Mouse (Mus musculus): ENCODE data around the gene Nfatc2.

Nfatc2 gene

DNA sequence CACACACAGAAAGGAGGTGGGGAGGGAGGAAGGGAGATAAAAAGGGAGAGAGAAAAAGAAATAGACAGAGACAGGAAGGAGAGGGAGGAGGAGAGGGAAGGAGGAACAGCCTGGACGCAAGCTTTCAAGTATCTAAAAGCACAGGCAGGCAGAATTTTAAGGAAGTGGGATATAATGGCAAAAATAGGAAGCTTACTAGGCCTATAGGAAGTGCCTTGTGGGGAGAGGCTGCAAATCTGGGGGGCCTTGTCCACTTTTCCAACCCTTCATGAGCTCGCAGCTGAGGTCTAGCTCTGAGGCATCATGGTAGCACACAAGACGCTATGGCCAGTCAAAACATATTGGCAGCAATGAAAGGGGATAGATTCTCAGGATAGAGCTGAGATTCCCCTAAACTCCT, 22.3 kb downstream of the Nfatc2 start:
- in situ Hi-C loops (cut with MboI), result no loop called here

DNA sequence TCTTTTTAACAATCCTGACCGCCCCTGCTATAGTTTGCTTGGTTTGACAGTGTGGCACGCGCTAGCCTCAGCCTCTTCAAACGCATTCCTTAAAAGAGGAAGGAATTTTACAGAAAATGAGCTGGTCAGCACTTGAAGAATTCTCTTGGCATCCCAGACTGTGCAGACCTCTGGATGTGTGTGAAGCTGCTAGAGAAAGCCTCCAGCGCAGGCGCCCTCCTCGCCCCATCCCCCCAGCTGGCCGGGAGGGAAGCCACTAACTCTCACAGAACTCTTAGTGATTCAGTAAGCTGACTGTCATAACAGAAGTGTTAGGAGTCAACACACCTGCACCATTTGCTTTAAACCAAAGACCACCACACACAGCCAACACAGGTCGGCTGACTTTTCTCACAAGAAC, 23.3 kb downstream of the Nfatc2 start:
- in situ Hi-C loops (cut with MboI), result no loop called here

DNA sequence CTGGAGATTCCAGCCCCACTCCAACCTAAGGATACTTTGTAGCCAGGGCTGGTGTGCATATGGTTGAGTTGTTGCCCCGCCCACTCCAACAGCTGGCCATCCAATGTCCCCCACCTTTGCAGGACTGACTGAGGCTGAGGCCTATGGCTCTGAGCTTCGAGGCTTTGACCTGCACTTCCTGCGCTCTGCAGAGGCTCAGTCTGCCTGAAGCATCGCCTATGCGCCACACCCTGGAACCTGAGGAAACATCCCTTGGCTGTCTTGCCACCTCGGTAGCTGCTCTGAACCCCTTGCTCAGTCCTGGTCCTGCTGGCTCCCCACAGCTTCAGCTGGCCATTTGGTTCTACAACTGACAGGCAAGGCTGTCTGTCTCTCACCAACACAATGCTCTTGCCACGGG, 24.1 kb downstream of the Nfatc2 start:
- in situ Hi-C loops (cut with MboI), result no loop called here

DNA sequence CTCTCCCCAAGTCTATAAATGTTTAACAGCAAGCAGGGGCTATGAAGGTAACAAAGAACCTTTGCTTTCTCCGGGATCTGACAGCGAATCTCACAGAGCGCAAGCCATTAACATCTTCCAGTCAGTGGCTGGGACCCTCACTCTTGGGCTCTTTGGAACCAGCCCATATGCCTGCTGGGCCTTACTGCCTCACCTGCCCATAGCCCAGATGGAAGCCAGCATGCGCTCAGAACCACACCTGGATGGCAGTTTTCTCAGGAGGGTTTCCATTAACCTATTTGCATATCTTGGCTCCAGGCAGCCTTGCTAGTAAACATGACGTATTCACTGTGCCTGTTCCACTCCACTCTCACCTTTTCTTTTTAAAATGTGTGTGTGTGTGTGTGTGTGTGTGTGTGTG, 25.6 kb downstream of the Nfatc2 start:
- in situ Hi-C loops (cut with MboI), result no loop called here

DNA sequence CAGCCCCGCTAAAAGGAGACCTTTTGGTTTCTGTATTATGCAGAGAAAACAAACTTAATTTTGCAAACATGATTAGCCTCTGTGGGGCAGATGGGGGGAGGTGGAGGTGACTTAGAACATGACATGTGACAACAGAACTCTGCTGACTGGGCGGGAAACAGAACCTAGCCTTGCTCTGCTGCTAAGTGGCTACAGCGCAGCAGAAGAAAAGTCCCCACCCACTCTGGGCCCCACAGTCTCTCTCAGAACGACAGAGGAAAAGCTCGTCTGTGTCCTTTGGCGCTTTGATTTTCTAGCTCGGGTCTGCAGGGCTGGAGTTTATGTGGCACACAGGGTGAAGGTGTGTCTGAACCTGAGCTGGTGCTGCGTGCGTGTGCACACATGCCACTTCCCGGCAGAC, 26.5 kb downstream of the Nfatc2 start:
- in situ Hi-C loops (cut with MboI), result no loop called here

DNA sequence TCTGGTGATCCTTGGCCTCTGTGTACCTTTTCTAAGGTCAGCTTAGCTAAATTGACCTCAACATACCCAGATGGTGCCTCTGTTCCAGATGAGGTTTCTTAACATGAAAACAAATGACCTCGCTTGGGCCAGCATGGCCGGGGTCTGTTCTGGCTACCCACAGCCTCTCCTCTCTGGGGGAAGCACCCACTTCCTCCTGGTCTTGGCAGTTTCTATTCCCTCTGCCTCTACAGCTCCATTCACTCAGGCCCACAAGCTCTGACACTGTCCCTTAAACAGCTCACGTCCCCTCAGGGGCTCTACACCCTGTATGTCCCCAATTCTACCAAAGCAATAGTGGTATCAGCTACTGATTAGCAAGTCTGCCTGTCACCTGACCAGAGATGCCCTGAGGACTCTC, 27.6 kb downstream of the Nfatc2 start:
- in situ Hi-C loops (cut with MboI), result no loop called here

DNA sequence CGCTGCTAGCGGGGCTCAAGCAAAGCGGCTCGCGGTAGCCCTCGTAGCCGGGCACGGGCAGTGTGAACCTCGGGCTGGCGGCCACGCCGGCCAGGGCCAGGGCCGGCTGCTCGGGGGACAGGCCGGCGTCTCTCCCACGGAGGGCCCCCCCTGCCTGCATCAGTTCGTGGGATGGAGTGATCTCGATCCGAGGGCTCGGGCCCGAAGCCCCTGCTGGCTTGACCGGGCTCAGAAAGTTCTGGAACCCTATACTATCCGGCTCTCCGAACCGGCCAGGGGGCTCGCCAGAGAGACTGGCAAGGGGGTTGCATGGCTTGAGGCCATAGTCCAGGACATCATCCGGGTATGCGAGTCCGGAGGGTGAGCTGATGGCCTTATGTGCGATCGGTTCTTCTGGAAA, 30.2 kb downstream of the Nfatc2 start:
- in situ Hi-C loops (cut with MboI), result no loop called here

DNA sequence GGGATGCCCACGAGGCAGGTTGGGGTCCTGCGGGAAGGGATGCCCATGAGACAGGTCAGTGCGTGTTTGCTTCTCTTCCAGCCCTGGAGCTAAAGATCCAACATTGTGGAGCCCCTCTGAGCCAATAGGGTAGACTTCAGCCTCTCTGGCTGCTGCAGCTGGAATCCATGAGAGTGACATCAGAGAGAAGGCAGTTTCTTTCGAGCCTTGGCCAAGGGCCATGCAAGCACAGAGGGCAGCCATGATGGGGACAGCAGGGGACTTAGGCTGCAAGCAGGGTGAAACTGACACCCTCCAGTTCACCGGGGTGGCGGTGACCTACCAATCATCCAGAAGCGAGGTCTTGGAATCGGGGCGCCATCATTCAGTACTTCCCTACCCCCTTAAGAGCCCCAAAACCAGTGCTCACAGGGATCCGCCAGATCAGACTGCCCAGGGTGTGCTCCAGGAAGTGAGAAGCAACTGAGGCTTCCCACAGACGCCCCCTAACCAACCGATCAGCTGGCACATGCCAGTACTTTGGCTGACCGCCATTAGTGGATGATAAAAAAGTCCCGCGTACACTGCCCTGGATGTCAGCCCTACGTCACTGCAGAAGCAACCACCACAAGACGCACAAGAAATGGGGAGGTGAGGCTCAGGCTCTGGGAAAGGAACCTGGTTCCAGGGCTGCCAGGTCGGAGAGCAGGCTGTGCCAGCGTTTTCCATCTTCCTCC, 35.8 kb downstream of the Nfatc2 start:
- in situ Hi-C loops (cut with MboI), result no loop called here

DNA sequence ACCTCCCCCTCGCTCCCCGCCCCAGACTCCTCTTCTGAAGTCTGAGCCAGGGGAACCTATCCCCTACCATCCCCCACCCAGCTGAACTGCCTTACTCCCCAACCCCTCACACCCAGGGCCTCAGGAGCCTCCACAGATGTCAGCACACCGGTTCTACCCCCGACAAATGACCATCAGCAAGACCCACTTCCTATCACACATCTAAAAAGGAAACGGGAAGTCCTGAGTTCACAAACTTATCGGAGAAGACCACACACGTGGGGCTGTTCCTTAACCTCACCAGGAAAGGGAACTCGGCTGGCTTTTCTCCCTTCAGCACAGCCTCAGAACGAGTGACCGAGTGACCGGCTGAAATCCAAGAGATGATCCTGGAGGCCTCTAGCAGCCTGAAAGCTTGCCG, 38.3 kb downstream of the Nfatc2 start:
- in situ Hi-C loops (cut with MboI), result no loop called here

DNA sequence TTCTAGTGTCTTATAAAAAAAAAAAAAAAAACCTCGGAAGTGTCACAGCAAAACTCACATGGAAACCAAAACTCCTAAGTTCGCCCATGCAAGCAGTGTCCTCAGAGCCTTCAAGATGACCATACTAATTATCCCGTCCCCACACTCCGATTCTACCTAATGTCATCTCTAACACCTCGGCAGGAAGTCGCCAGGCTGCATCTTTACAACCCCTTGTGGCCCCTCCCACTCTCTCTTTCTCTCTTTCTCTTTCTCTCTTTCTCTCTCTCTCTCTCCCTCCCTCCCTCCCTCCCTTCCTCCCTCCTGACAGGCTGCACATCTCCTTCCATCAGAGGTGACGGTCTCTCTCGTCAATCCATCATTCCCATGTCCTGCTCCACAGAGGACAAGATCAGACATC, 44.4 kb downstream of the Nfatc2 start:
- in situ Hi-C loops (cut with MboI), result no loop called here

DNA sequence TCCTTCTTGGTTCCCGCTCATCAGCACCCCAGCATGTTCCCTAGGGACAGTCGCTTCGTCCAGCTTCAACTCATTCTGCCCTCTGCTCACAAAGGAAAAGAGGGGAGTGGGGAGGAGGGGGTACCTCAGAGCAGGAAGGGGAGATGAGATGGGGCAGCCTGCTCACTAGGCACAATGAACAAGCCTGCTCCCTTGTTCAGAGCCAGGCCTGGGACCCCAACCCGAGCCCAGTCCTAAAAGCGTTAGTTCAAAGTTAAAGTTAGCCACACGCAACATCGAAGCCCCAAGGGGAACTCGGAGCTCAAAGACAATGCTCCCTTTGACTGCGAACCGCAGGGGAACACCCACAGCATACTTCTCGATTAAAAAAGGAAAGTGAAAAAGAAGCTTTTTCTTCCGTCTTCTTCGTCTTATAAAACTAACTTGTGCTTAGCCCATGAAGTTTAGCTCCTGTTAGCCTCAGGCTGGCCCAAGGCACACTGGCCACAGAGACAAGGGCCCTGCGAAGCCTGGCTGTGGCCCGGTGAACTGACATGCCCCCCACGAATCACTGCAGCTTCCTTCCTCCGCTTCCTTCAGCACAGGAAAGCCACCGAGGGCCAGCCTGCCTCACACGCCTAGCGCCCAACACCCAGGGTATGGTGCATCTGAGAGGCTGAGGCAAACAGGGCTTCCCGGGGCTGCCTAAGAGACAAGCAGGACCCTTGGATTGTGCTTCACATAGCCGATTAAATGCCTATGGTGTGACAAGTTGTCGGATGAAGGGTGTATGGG, 45.4 kb downstream of the Nfatc2 start:
- in situ Hi-C loops (cut with MboI), result no loop called here

DNA sequence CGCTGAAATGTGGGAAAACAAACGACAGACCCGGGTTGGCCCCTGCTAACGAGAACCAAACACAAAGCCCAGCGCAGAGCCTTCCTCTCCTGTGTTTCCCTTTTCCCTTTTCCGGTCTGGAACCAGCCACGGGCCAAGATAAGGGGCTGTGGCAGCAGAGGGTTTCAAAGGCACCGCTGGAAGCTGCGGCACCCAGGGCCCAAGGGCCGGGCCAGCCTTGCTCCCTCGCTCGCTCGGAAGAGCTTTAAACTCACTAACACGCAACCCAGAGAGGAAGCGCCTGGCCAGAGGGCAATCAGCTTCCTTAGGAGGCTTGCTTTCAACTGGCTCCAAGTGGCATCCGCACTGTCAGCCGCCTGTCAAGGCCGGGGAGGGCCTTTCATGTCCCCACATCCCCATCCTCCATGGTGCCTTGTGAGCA, 47.9 kb downstream of the Nfatc2 start:
- in situ Hi-C loops (cut with MboI), result no loop called here

DNA sequence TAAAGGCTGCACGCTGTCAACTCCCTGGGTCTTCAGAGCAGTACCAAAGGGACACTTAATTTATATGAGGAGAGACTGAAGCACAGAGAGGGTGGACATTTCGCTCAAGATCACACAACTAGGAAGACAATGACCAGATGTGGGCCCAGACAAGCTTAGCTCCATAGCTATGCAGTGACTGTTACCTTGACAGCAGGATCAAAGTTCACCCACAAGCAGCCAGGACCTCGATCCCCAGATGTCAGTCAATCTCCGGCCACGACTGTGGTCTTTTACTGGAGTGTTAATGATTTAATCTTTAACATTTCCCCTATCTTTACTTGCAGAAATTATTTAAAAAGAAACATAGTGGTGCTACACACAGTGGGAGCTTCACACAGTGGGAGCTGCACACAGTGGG, 49.1 kb downstream of the Nfatc2 start:
- in situ Hi-C loops (cut with MboI), result no loop called here

DNA sequence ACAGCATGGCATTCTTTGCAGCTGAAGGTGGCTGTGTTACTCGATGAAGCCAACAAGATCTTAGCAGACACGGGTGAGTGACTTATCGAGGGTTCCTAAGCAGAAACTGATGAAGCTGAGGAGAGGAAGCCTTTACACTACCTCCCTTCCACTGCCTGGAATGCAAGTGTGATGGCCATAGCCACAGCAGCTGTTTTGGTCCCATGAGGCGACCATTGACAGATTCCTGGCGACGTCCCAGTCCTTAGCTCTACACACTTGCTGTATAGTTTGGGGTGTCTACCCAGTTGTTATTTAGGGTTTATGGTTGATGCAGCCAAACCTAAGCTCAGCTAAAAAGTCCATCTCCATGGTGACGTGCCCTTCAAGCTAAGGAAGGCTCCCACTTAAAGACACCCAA, 50.2 kb downstream of the Nfatc2 start:
- in situ Hi-C loops (cut with MboI), result no loop called here

DNA sequence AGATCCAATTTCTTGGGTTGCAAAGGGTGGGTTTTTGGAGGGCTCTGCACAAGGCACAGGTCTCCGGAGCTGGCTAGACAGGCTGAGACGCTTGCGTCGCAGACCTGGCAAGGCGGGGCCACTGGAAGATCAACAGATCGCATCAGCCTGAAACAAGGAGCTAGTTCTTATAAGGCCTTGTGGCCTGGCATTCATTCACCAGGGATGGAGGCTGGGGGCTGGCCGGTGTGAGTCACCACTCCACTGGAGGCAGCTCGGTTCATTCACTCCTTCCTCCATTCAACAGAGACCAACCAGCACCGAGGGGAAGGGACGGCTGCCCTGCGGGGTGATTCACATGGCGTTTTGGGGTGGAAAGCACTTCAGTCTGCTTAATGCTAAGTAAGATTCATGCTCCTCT, 52.1 kb downstream of the Nfatc2 start:
- in situ Hi-C loops (cut with MboI), result no loop called here

DNA sequence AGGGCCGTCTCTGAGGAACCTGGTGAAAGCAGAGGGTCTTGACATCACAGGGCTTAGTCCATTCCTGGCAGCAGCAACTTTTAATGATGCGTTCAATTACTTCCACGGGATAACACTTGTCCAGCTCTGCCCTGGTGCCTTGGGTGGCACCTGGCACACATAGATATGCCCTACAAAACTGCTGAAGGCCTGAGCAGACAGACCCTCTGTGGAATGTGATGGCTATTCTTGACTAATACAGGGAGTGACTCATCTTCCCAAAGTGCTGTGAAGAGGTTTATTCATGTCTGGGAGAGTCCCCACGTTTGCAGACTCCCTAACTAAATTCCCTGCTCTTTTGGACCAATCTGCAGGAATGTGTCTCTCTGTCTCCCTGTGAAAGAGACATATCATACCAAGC, 53.4 kb downstream of the Nfatc2 start:
- in situ Hi-C loops (cut with MboI), result no loop called here

DNA sequence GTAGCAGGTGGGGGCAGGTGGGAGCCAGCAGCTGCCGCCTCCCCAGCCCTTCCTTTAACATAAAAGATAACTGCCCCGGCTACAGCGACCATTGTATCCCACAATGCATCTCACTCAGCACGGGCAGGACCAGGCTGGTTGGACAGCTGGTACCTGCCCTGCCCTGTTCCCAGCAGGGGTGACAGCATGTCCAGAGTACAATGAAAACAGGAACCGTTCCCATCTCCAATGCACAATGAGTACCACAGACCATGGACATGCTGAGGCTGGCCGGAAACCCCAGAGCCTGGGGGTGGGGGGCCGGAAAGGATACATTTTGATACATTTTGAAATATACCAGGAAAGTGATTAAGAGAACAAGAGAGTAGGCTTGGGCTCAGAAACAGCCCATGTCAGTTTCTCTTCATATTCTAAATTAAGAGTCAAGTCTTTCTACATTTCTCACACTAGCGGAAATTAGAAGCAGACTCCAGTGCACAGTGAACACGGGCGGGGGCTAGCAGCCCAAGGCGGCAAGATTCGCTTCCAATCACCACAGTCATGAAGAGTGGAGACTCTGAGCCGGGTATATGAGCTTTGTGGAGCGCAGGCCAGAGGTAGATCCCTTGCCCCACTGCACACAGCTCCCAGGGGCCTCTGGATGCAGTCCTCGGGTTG, 55.4 kb downstream of the Nfatc2 start:
- in situ Hi-C loops (cut with MboI), result no loop called here

DNA sequence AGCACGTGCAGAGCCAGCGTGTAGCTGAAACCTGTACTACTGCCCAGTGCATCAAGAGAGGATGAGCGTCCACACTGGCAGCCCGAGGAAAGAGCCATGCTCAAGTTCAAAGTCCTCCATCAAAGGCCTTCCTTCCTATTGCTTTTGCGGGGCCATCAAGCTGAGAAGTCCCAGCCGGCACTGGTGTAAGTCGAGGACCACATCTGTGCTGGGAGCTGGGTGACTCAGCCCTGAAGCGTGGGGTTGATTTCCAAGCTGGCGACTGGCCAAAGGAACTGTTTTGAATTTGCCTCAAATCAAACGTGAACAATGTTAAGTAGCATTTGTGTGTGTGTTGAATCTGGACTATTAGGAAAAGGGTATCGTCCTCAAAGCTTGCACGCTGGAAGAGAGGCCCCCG, 57.4 kb downstream of the Nfatc2 start:
- in situ Hi-C loops (cut with MboI), result no loop called here

DNA sequence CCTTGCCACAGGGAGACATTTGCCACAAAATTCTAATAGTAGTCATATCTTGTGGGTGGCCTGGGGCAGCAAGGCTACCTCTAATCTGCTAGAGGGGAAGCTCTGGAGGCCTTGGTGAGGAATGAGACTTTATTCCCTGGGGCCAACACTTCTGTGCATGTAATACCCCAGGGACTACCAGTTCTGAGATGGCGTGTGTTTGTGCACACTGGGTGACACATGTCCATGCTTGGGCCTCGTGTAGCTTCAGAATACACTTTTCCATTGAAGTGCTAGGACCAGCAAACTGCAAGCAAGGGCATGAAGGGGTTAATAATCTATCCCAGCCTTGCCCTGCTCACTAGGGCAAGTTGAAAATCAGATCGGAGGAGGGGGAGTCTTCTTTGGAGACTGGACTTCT, 58.4 kb downstream of the Nfatc2 start:
- in situ Hi-C loops (cut with MboI), result no loop called here

DNA sequence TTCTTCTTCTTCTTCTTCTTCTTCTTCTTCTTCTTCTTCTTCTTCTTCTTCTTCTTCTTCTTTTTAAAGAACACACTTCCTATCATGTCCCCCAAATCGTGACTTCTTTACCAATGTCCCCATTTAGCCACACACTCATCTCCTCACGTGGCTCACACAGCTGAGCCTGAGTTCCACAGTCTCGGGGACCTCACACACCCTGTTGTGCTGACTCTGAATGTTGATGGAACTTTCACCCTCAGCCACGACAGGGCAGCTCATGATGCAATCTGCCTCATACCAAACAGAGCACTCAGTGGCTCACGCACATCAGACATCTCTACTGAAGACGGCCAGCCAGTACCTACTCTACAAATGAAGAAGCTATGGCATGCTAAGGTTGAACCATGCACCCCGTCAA, 60.2 kb downstream of the Nfatc2 start:
- in situ Hi-C loops (cut with MboI), result no loop called here

DNA sequence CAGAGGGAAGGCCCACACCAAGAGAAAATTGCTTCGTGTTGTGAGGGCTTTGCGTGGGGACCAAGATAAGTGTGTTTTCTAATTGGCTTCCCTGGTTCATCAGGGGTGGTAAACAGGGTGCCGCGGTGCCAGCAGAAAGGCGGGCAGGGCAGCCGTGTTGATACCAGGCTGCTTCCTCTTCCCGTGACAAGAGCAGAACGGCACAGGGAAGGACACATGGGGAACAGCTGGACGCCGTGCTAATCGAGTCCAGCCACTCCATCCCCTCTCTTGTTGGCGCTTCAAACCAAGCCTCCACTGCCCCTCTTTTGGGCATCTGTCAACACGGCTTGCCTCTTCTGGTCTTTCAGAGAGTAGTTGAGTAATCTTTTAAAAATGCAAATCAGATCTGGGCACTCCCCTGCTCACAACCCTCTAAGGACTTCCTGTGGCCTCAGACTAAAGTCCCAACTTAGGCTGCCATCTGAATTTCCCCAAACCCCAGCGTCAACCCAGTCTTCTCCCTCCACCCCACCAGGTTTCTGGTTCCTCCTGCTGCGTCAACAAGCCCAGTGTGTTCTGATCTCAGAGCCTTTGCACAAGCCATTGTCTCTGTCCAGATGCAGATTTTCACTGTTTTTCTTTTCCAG, 61.7 kb downstream of the Nfatc2 start:
- in situ Hi-C loops (cut with MboI), result no loop called here

DNA sequence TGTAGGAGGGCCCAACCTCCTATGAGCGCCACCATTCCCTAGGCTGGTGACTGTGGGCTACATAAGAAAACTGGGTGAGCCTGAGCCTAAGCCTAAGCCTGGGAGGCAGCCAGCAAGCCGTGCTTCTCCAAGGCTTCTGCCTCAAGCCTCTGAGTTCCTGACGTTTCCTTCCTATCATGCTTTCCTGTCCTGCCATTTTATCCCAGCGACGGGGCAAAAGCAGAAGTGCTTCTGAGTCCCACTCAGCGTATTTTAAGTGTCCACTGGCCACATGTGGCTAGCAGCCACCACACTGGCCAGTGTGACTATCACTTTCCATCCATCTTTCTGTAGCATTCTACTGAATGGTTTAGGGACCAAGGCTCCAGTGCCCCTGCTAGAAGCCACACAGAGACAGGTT, 62.4 kb downstream of the Nfatc2 start:
- in situ Hi-C loops (cut with MboI), result no loop called here

All from mature B cell (primary cell).